Mouse (Mus musculus) lung, embryonic 16.5 days (tissue): ENCODE data around the gene Rassf1. TPM values are rescaled to one million over a fixed set of nuclear protein-coding genes. Genes with fewer than 3 reads are reported as not detected.
"Not testable (repeated sequence)": the region's sequence is repeated elsewhere in the genome, so short reads cannot be mapped to it uniquely, and the experiment has no call there.

Experiments
- ATAC-seq: fragments of 200-750 bp; cut with Nextera tagmentation; 2 replicates; pipeline ENCODE4 v1.8.0; 2017; ENCODE audit warnings: low read depth, mild to moderate bottlenecking, moderate library complexity
- H3K27ac ChIP-seq: fragments of 300-500 bp; sonication (generic); 2 replicates; pipeline ENCODE4 v1.5.1; 2014; ENCODE audit warnings: mild to moderate bottlenecking, control low read depth, low read length
- H3K27me3 ChIP-seq: fragments of 300-500 bp; sonication (generic); 2 replicates; pipeline ENCODE4 v1.6.1; 2014; ENCODE audit warnings: low read depth, low read length, mixed read lengths; ENCODE audit not compliant: control insufficient read depth, insufficient read depth
- H3K36me3 ChIP-seq: fragments of 300-500 bp; sonication (generic); 2 replicates; pipeline ENCODE4 v1.6.1; 2014; ENCODE audit warnings: low read length; ENCODE audit not compliant: control insufficient read depth, insufficient read depth
- H3K4me1 ChIP-seq: fragments of 300-500 bp; sonication (generic); replicated peaks from 2 replicates; pipeline ENCODE4 v1.6.1; 2014; ENCODE audit warnings: low read length, mixed read lengths; ENCODE audit not compliant: control insufficient read depth, insufficient read depth
- H3K4me2 ChIP-seq: fragments of 300-500 bp; sonication (generic); 2 replicates; pipeline ENCODE4 v1.6.1; 2014; ENCODE audit warnings: low read depth, low read length, control low read depth
- H3K4me3 ChIP-seq: fragments of 300-500 bp; sonication (generic); 2 replicates; pipeline ENCODE4 v1.5.1; 2014; ENCODE audit warnings: mild to moderate bottlenecking, low read length, control low read depth
- H3K9ac ChIP-seq: fragments of 300-500 bp; sonication (generic); 2 replicates; pipeline ENCODE4 v1.6.1; 2014; ENCODE audit warnings: low read length, control low read depth
- H3K9me3 ChIP-seq: fragments of 300-500 bp; sonication (generic); 2 replicates; pipeline ENCODE4 v1.6.1; 2016; ENCODE audit warnings: low read length; ENCODE audit not compliant: control insufficient read depth
- WGBS: fragments of 180-500 bp; shearing (Covaris S2); extraction: QIAGEN DNeasy Blood & Tissue Kit; methylation state at CpG from one replicate; pipeline ENCODE4 v1.1.7; 2014; 5-methylcytosine and 5-hydroxymethylcytosine counted together
- polyA plus RNA-seq: library from polyadenylated mRNA; unstranded; fragments of >200 nt; fragmentation: Nextera tagmentation; extraction: Ambion mirVana; gene quantifications from 2 replicates; pipeline ENCODE4 v1.2.1, GENCODE M21; 2015

Rassf1 gene
- polyA plus RNA-seq, 1 experiment from 2014 or later: 55.4 TPM

DNA sequence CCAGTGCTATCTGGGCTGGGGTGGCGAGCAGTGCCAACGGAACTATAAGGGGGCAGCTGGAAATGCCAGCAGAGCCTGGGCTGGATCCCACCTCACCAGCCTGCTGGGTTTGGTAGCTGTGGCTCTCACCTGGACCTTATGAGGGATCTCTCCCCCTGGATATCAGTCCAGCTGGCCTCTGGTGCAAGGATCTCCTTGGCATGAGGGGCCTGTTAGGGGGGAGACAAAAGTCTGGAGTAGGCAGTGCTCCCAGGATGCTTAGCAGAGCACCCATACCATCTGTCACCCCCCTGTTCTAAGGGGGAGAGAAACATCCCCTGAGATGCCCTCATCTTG is 20.9 kb downstream of the Rassf1 start:
- no peak overlapping the region for H3K4me2 ChIP-seq
- peaks cover 18% of the 10 kb centered on the region for H3K36me3 ChIP-seq
- no peaks in the 10 kb centered on the region for H3K9me3 ChIP-seq
- WGBS: 100% methylated on average over 2 of the region's 2 CpGs
- no peak overlapping the region for H3K4me3 ChIP-seq
- no peak overlapping the region for H3K9ac ChIP-seq
- no peak overlapping the region for H3K27ac ChIP-seq
- peaks cover 45% of the 10 kb centered on the region for H3K4me1 ChIP-seq
- ATAC-seq: no peak
- H3K27me3 ChIP-seq: no peaks in the 10 kb centered on the region

- H3K27me3 ChIP-seq, H3K4me2 ChIP-seq, H3K9ac ChIP-seq, H3K9me3 ChIP-seq, H3K27ac ChIP-seq, H3K4me3 ChIP-seq, ATAC-seq: not testable (repeated sequence)
- 87% methylated on average over 6 of the region's 6 CpGs for WGBS
- Histone ChIP-seq H3K36me3 (peaks cover 18% of the 10 kb centered on the region), H3K4me1 (peaks cover 36% of the 10 kb centered on the region)
These were observed 22.4 kb downstream of the Rassf1 start for GRCm38 (mm10) chr9:107573774-107574173.

DNA sequence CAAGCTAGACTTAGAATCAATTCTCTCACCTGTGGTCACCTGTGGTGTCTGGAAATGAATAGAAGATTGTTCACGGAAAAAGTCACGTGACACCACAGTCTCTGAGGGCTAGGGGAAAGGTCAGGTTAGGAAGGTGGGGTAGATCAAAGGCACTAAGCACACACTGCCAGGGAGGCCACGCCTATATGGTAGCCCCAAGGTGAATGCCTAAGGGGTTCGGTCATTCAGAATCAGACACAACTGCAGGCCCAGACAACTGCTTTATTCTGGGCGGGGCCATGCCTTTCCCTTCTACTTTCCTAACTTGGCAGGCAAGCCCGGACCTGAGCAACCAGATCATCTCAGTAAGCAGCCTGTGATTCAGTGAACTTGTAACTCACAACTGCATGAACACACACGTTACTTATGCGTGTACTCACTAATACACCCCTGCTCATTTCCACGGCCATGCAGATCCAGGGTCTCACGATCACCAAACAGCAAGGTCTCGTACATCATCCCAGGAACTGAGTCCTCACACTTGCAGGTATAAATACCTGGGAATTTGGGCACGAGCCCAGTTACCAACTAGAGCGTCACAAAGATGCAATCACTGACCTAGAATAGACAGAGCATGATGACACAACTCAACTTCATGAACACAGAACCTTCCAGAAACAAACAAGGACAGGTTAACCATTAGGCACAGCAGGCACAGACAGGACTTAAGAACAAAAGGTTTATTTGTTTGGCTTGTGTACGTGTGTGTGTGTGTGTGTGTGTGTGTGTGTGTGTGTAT is 24.4 kb downstream of the Rassf1 start:
- Histone ChIP-seq H3K36me3 (peaks cover 18% of the 10 kb centered on the region), H3K9me3 (no peaks in the 10 kb centered on the region), H3K9ac (no peak overlapping the region), H3K27me3 (no peaks in the 10 kb centered on the region), H3K4me2 (no peak overlapping the region), H3K4me1 (peaks cover 35% of the 10 kb centered on the region), H3K4me3 (no peak overlapping the region), H3K27ac (peak overlapping the region; percentile 61)
- no peak for ATAC-seq
- 62% methylated on average over 14 of the region's 14 CpGs for WGBS

- no peaks in the 10 kb centered on the region for H3K27me3 ChIP-seq
- ATAC-seq: peak; percentile 81
- WGBS: 10% methylated on average over 16 of the region's 16 CpGs
- H3K27ac ChIP-seq: peak within 1 kb of the TSS; percentile 61
- H3K4me1 ChIP-seq: peaks cover 32% of the 10 kb centered on the region
- peak within 1 kb of the TSS; percentile 61 for H3K9ac ChIP-seq
- H3K4me2 ChIP-seq: peak within 1 kb of the TSS; percentile 55
- peaks cover 18% of the 10 kb centered on the region for H3K36me3 ChIP-seq
- no peaks in the 10 kb centered on the region for H3K9me3 ChIP-seq
- peak within 1 kb of the TSS; percentile 43 for H3K4me3 ChIP-seq
These were observed 25.2 kb downstream of the Rassf1 start, which contains the start of gene Hyal1 for GRCm38 (mm10) chr9:107576357-107577107. Gene Hyal1 (plus strand): TSS chr9:107576927.

DNA sequence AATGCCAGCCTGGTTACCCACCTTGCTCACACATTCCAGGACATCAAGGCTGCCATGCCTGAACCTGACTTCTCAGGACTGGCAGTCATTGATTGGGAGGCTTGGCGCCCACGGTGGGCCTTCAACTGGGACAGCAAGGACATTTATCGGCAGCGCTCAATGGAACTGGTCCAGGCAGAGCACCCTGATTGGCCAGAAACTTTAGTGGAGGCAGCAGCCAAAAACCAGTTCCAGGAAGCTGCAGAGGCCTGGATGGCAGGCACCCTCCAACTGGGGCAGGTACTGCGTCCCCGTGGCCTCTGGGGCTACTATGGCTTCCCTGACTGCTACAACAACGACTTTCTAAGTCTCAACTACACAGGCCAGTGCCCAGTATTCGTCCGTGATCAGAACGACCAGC is 26.5 kb downstream of the Rassf1 start:
- Histone ChIP-seq H3K27ac (no peak overlapping the region), H3K4me3 (no peak overlapping the region), H3K4me2 (no peak overlapping the region), H3K4me1 (peaks cover 37% of the 10 kb centered on the region), H3K27me3 (no peaks in the 10 kb centered on the region), H3K36me3 (peaks cover 10% of the 10 kb centered on the region), H3K9me3 (no peaks in the 10 kb centered on the region), H3K9ac (no peak overlapping the region)
- ATAC-seq: no peak
- 90% methylated on average over 10 of the region's 10 CpGs for WGBS

- H3K9me3 ChIP-seq: no peaks in the 10 kb centered on the region
- peaks cover 10% of the 10 kb centered on the region; the same call in 1 of the 2 replicates for H3K36me3 ChIP-seq
- no peak within 1 kb of the TSS for H3K4me2 ChIP-seq
- H3K27ac ChIP-seq: peak within 1 kb of the TSS; percentile 7; the same call in 1 of the 2 replicates
- no peak for ATAC-seq
- WGBS: 67% methylated on average over 3 of the region's 3 CpGs
- H3K4me1 ChIP-seq: peaks cover 37% of the 10 kb centered on the region
- no peaks in the 10 kb centered on the region for H3K27me3 ChIP-seq
- no peak within 1 kb of the TSS for H3K4me3 ChIP-seq
- no peak within 1 kb of the TSS for H3K9ac ChIP-seq
These were observed 27.2 kb downstream of the Rassf1 start, which contains the start of gene Naa80 for GRCm38 (mm10) chr9:107578587-107578986. Gene Naa80 (plus strand): TSS chr9:107578887.

DNA sequence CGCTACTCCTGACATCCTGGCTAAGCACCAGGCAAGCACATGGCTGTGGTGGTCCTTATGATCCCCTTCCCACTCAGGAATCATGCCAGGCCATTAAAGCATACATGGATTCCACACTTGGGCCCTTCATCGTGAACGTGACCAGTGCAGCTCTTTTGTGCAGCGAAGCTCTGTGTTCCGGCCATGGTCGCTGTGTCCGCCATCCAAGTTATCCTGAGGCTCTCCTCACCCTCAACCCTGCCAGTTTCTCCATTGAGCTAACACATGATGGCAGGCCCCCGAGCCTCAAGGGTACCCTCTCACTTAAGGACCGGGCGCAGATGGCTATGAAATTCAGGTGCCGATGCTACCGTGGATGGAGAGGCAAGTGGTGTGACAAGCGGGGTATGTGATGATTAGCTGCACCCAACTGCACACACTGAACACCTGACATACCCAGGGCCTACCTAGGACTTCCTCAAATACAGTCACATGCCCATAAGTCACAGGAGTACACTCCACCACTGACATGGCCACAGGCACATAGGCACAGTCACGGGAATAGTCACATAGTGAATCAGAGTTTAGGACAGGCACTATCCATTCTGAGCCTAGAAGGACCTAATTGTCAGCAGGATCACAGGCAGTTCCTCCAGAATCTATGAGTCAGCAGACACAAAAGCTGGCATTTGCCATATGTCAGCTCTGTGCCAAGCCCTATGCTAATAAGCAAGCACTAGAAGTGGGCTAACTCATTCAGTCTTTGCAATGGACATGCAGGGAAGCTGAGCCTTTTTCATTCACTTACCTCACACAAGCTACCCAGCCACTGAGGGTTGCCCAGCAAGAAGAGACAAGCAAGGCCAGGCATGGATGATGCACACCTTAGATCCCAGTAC is 27.9 kb downstream of the Rassf1 start:
- H3K9ac ChIP-seq: no peak overlapping the region

GRCm38 (mm10) chr9:107580501-107581317 is 29.4 kb downstream of the Rassf1 start, which contains the start of gene Hyal3:
Gene Hyal3 (plus strand): TSS chr9:107580818.
- H3K4me3 ChIP-seq: peak within 1 kb of the TSS; percentile 72
- H3K36me3 ChIP-seq: 0 out of 2 replicates have a peak, but pooled peaks cover 4% of the 10 kb centered on the region
- ATAC-seq: peak; percentile 82
- H3K27ac ChIP-seq: peak within 1 kb of the TSS; percentile 97
- under 1% methylated on average over 32 of the region's 32 CpGs for WGBS
- H3K9me3 ChIP-seq: no peaks in the 10 kb centered on the region
- H3K27me3 ChIP-seq: no peaks in the 10 kb centered on the region
- H3K9ac ChIP-seq: peak within 1 kb of the TSS; percentile 83
- H3K4me2 ChIP-seq: peak within 1 kb of the TSS; percentile 86
- peaks cover 34% of the 10 kb centered on the region for H3K4me1 ChIP-seq

More for the DNA sequence above, 27.9 kb downstream of the Rassf1 start:
- H3K36me3 ChIP-seq: peaks cover 8% of the 10 kb centered on the region; the same call in 1 of the 2 replicates
- H3K27me3 ChIP-seq: no peaks in the 10 kb centered on the region
- H3K4me1 ChIP-seq: peaks cover 37% of the 10 kb centered on the region
- WGBS: 89% methylated on average over 14 of the region's 14 CpGs
- no peak for ATAC-seq
- no peaks in the 10 kb centered on the region for H3K9me3 ChIP-seq
- no peak overlapping the region for H3K4me3 ChIP-seq
- H3K27ac ChIP-seq: peak overlapping the region; percentile 7; the same call in 1 of the 2 replicates
- no peak overlapping the region for H3K4me2 ChIP-seq
